Mouse (Mus musculus) MEL (cell line): ENCODE data around the gene Glp1r. TPM values are rescaled to one million over a fixed set of nuclear protein-coding genes. Genes with fewer than 3 reads are reported as not detected.

Source experiments
- DNase-seq: peaks from one replicate; pipeline ENCODE4 v3.0.0; 2011; ENCODE audit warnings: low read depth, low spot score
- H3K27ac ChIP-seq: 2 replicates; pipeline ENCODE4 v1.5.1; 2012; ENCODE audit warnings: low read depth, mild to moderate bottlenecking, control low read depth, low read length, moderate library complexity; ENCODE audit not compliant: control insufficient read depth
- H3K27me3 ChIP-seq, 2 experiments: fragments of 150-350 bp in 1 of 2; sonication (generic) in 1 of 2; 2 replicates each; pipeline ENCODE4 v1.6.1; 2012; ENCODE audit warnings: low read length in 2 of 2, mild to moderate bottlenecking in 2 of 2, improper control_type of control experiment in 1 of 2, moderate library complexity in 1 of 2; ENCODE audit not compliant: insufficient read depth in 2 of 2, control insufficient read depth in 1 of 2
- H3K36me3 ChIP-seq, 2 experiments: 2 replicates each; pipeline ENCODE4 v1.6.1; 2012 to 2014; ENCODE audit warnings: low read length in 2 of 2, improper control_type of control experiment in 1 of 2, inconsistent platforms in 1 of 2, mild to moderate bottlenecking in 1 of 2; ENCODE audit not compliant: insufficient read depth in 2 of 2, control insufficient read depth in 1 of 2
- H3K4me1 ChIP-seq, 2 experiments: fragments of 150-350 bp in 1 of 2; sonication (generic) in 1 of 2; 2 replicates each; pipeline ENCODE4 v1.6.1; 2012; ENCODE audit warnings: low read length in 2 of 2, improper control_type of control experiment in 1 of 2, mild to moderate bottlenecking in 1 of 2; ENCODE audit not compliant: insufficient read depth in 2 of 2, control insufficient read depth in 1 of 2
- H3K4me3 ChIP-seq, 2 experiments: fragments of 150-350 bp in 1 of 2; sonication (generic) in 1 of 2; 2 replicates each; pipeline ENCODE4 v1.5.1; 2012; ENCODE audit warnings: low read depth in 2 of 2, low read length in 2 of 2, mild to moderate bottlenecking in 2 of 2, moderate library complexity in 2 of 2, control low read depth in 1 of 2, improper control_type of control experiment in 1 of 2; ENCODE audit not compliant: control insufficient read depth in 1 of 2, insufficient read depth in 1 of 2
- H3K79me2 ChIP-seq: 2 replicates; pipeline ENCODE4 v1.6.1; 2012; ENCODE audit warnings: mild to moderate bottlenecking, low read length, moderate library complexity; ENCODE audit not compliant: control insufficient read depth, poor library complexity, insufficient read depth
- H3K9ac ChIP-seq: 2 replicates; pipeline ENCODE4 v1.6.1; 2012; ENCODE audit warnings: low read depth, mild to moderate bottlenecking, control low read depth, low read length, moderate library complexity; ENCODE audit not compliant: control insufficient read depth, poor library complexity, severe bottlenecking
- H3K9me3 ChIP-seq: fragments of 150-350 bp; sonication (generic); replicated peaks from 2 replicates; pipeline ENCODE4 v1.6.1; 2012; ENCODE audit warnings: mild to moderate bottlenecking, low read length, improper control_type of control experiment, moderate library complexity; ENCODE audit not compliant: insufficient read depth
- CTCF ChIP-seq, 3 experiments: IDR thresholded peaks in 2 of 3; conservative IDR thresholded peaks in 1 of 3; 2 replicates each; pipeline ENCODE4 v1.5.1; 2011 to 2012; ENCODE audit warnings: low read length in 3 of 3, low read depth in 2 of 3, mild to moderate bottlenecking in 2 of 3, improper control_type of control experiment in 1 of 3, inconsistent platforms in 1 of 3, mixed read lengths in 1 of 3, moderate library complexity in 1 of 3; ENCODE audit not compliant: control insufficient read depth in 1 of 3, insufficient read depth in 1 of 3, poor library complexity in 1 of 3, severe bottlenecking in 1 of 3
- EP300 ChIP-seq, 2 experiments: IDR thresholded peaks; 2 replicates each; pipeline ENCODE4 v1.6.1; 2011; ENCODE audit warnings: improper control_type of control experiment in 2 of 2, low read length in 2 of 2, low read depth in 1 of 2, mild to moderate bottlenecking in 1 of 2
- GABPA ChIP-seq: IDR thresholded peaks from 2 replicates; pipeline ENCODE4 v1.6.1; 2012; ENCODE audit warnings: low read depth, mild to moderate bottlenecking, inconsistent platforms, low read length, improper control_type of control experiment, moderate library complexity
- GATA1 ChIP-seq: IDR thresholded peaks from 2 replicates; pipeline ENCODE4 v1.6.1; 2011; ENCODE audit warnings: low read depth, low read length, improper control_type of control experiment
- JUND ChIP-seq: IDR thresholded peaks from 2 replicates; pipeline ENCODE4 v1.6.1; 2011; ENCODE audit warnings: low read depth, mild to moderate bottlenecking, improper control_type of control experiment, low read length
- MAX ChIP-seq: IDR thresholded peaks from 2 replicates; pipeline ENCODE4 v1.6.1; 2011; ENCODE audit warnings: low read length, improper control_type of control experiment
- MEF2A ChIP-seq: IDR thresholded peaks from 2 replicates; pipeline ENCODE4 v1.6.1; 2014; ENCODE audit warnings: low read depth, mild to moderate bottlenecking, inconsistent platforms, low read length, improper control_type of control experiment; ENCODE audit not compliant: poor library complexity, insufficient replicate concordance, severe bottlenecking; ENCODE audit errors: extremely low read depth
- MXI1 ChIP-seq: IDR thresholded peaks from 2 replicates; pipeline ENCODE4 v1.6.1; 2011; ENCODE audit warnings: mild to moderate bottlenecking, low read depth, low read length, improper control_type of control experiment
- MYB ChIP-seq: IDR thresholded peaks from 2 replicates; pipeline ENCODE4 v1.6.1; 2011; ENCODE audit warnings: mild to moderate bottlenecking, low read depth, low read length, improper control_type of control experiment
- MYC ChIP-seq: IDR thresholded peaks from 2 replicates; pipeline ENCODE4 v1.6.1; 2011; ENCODE audit warnings: low read depth, mild to moderate bottlenecking, low read length, improper control_type of control experiment, moderate library complexity
- NELFE ChIP-seq: IDR thresholded peaks from 2 replicates; pipeline ENCODE4 v1.6.1; 2011; ENCODE audit warnings: low read depth, low read length, improper control_type of control experiment
- POLR2A ChIP-seq, 2 experiments: IDR thresholded peaks; 2 replicates each; pipeline ENCODE4 v1.6.1; 2011 to 2012; ENCODE audit warnings: low read length in 2 of 2, mild to moderate bottlenecking in 2 of 2, control low read depth in 1 of 2, improper control_type of control experiment in 1 of 2, low read depth in 1 of 2, moderate library complexity in 1 of 2; ENCODE audit not compliant: control insufficient read depth in 1 of 2, insufficient read depth in 1 of 2, poor library complexity in 1 of 2
- RAD21 ChIP-seq: IDR thresholded peaks from 2 replicates; pipeline ENCODE4 v1.6.1; 2011; ENCODE audit warnings: mild to moderate bottlenecking, low read depth, low read length, improper control_type of control experiment
- SMC3 ChIP-seq: IDR thresholded peaks from 2 replicates; pipeline ENCODE4 v1.6.1; 2011; ENCODE audit warnings: low read depth, low read length, improper control_type of control experiment
- TAL1 ChIP-seq: IDR thresholded peaks from 2 replicates; pipeline ENCODE4 v1.6.1; 2012; ENCODE audit warnings: mild to moderate bottlenecking, inconsistent platforms, low read length, moderate library complexity, mixed read lengths
- TBP ChIP-seq: IDR thresholded peaks from 2 replicates; pipeline ENCODE4 v1.8.0; 2011; ENCODE audit warnings: low read depth, low read length, improper control_type of control experiment
- TCF12 ChIP-seq: IDR thresholded peaks from 2 replicates; pipeline ENCODE4 v1.6.1; 2014; ENCODE audit warnings: low read depth, mild to moderate bottlenecking, inconsistent platforms, low read length, improper control_type of control experiment, moderate library complexity
- UBTF ChIP-seq: IDR thresholded peaks from 2 replicates; pipeline ENCODE4 v1.6.1; 2012; ENCODE audit warnings: low read depth, mild to moderate bottlenecking, inconsistent platforms, low read length, improper control_type of control experiment, moderate library complexity, borderline replicate concordance; ENCODE audit not compliant: insufficient read depth
- USF1 ChIP-seq: IDR thresholded peaks from 2 replicates; pipeline ENCODE4 v1.6.1; 2014; ENCODE audit warnings: low read depth, mild to moderate bottlenecking, inconsistent platforms, low read length, improper control_type of control experiment, moderate library complexity
- USF2 ChIP-seq, 2 experiments: IDR thresholded peaks; 2 replicates each; pipeline ENCODE4 v1.6.1; 2011 to 2012; ENCODE audit warnings: improper control_type of control experiment in 2 of 2, low read length in 2 of 2, borderline replicate concordance in 1 of 2, inconsistent platforms in 1 of 2, low read depth in 1 of 2, mild to moderate bottlenecking in 1 of 2; ENCODE audit not compliant: insufficient read depth in 1 of 2
- ZKSCAN1 ChIP-seq: IDR thresholded peaks from 2 replicates; pipeline ENCODE4 v1.6.1; 2012; ENCODE audit warnings: low read depth, mild to moderate bottlenecking, inconsistent platforms, low read length, improper control_type of control experiment, moderate library complexity
- ZMIZ1 ChIP-seq: IDR thresholded peaks from 2 replicates; pipeline ENCODE4 v1.6.1; 2012; ENCODE audit warnings: low read depth, mild to moderate bottlenecking, inconsistent platforms, low read length, improper control_type of control experiment, moderate library complexity
- ZNF384 ChIP-seq: IDR thresholded peaks from 2 replicates; pipeline ENCODE4 v1.6.1; 2012; ENCODE audit warnings: low read depth, mild to moderate bottlenecking, inconsistent platforms, low read length, improper control_type of control experiment
- polyA plus RNA-seq, 2 experiments: library from polyadenylated mRNA; stranded (reverse) in 1 of 2; unstranded in 1 of 2; fragments of >175 nt in 1 of 2; fragments of >200 nt in 1 of 2; gene quantifications; 2 replicates each; pipeline versions ENCODE4 v1.2.1 to v1.2.4; 2012; ENCODE audit warnings: low replicate concordance in 2 of 2, low read depth in 1 of 2; ENCODE audit not compliant: insufficient read length in 2 of 2, insufficient read depth in 1 of 2, missing spikeins in 1 of 2
- total RNA-seq: library from RNA; depleted of rRNA; stranded (reverse); fragments of 300-350 nt; gene quantifications from 2 replicates; pipeline ENCODE4 v1.2.3, GENCODE M21; 2012

The Glp1r gene
- total and polyA plus RNA-seq, 3 experiments, result 0.04 TPM; not detected in 1

- peak; percentile 57; the same call in 1 of the 2 replicates for TF ChIP-seq ZKSCAN1
- TF ChIP-seq USF1, result no peak
- TF ChIP-seq UBTF, result no peak
- TF ChIP-seq TBP, result no peak
- TF ChIP-seq RAD21, result peak; percentile 52
- peak; percentile 94 for TF ChIP-seq ZNF384
- peak; percentile 28; the same call in 1 of the 2 replicates for TF ChIP-seq GATA1
- peak; percentile 37; the same call in 1 of the 2 replicates for TF ChIP-seq SMC3
- no peak for TF ChIP-seq MXI1
- TF ChIP-seq CTCF (IDR thresholded peaks at IDR 0.05 in 2 of 3, conservative IDR thresholded peaks at IDR 0.05 in 1 of 3; ENCODE audit: control insufficient read depth in 1 of 3, insufficient read depth in 1 of 3, low read depth in 2 of 3, low read length in 3 of 3, poor library complexity in 1 of 3, severe bottlenecking in 1 of 3), result peak in 2 of 3 experiments; percentile 15 to 46; a peak in 2 of 6 replicates
- TF ChIP-seq, all 39 proteins: peak for 6
- H3K9me3 ChIP-seq, result no peaks in the 10 kb centered on the region
- H3K27me3 ChIP-seq, result no peaks in the 10 kb centered on the region
- H3K36me3 ChIP-seq, result no peaks in the 10 kb centered on the region
- no peak overlapping the region for H3K4me3 ChIP-seq
- no peak overlapping the region for H3K9ac ChIP-seq
- no peaks in the 10 kb centered on the region for H3K79me2 ChIP-seq
- peak; percentile 49 for DNase-seq
- no peaks in the 10 kb centered on the region for H3K4me1 ChIP-seq
- no peak overlapping the region for H3K27ac ChIP-seq
Observed at GRCm38 (mm10) chr17:30950780-30951179, 49.2 kb downstream of the Glp1r start.

DNA sequence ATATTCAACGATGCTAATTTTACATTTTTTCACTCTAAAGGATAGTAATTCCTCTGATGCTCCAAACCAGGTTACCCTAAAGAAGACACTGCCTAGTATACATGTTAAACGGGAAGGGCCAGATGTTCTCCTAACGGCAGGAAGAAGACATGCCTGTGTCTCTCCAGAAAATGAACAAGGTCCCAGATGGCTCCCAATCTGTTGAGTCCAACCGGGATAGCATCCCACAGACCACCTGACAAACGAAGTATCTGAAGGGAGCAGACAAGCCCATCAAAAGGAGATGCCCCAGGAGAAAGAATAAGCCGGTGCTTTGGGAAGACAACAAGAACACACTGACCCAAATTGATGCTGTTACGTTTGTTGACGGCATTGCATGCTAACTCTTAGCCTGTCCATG lies 50.0 kb downstream of the Glp1r start:
- H3K4me1 ChIP-seq, result no peaks in the 10 kb centered on the region
- no peak for DNase-seq
- H3K9me3 ChIP-seq, result no peaks in the 10 kb centered on the region
- no peaks in the 10 kb centered on the region for H3K27me3 ChIP-seq
- H3K79me2 ChIP-seq, result no peaks in the 10 kb centered on the region
- H3K27ac ChIP-seq, result no peak overlapping the region
- H3K9ac ChIP-seq, result no peak overlapping the region
- H3K4me3 ChIP-seq, result no peak overlapping the region
- no peaks in the 10 kb centered on the region for H3K36me3 ChIP-seq
- TF ChIP-seq MYB, result no peak
- no peak for TF ChIP-seq MAX
- TF ChIP-seq TAL1, result no peak
- no peak for TF ChIP-seq NELFE
- no peak for TF ChIP-seq USF1
- TF ChIP-seq GABPA, result no peak
- TF ChIP-seq MEF2A, result no peak
- no peak for TF ChIP-seq POLR2A (IDR thresholded peaks at IDR 0.05; ENCODE audit: control insufficient read depth in 1 of 2, insufficient read depth in 1 of 2, low read depth in 1 of 2, low read length in 2 of 2, poor library complexity in 1 of 2)
- no peak for TF ChIP-seq ZMIZ1
- TF ChIP-seq USF2 (IDR thresholded peaks at IDR 0.05; ENCODE audit: borderline replicate concordance in 1 of 2, insufficient read depth in 1 of 2, low read depth in 1 of 2, low read length in 2 of 2), result no peak
- TF ChIP-seq MYC, result no peak
- TF ChIP-seq JUND, result no peak
- TF ChIP-seq TCF12, result no peak
- TF ChIP-seq EP300 (IDR thresholded peaks at IDR 0.05; ENCODE audit: low read depth in 1 of 2, low read length in 2 of 2), result no peak
